In genomic region chr3:79179499-79180053, GRCm38 (mm10) we compare ENCODE assay signal across 12 mouse cellular contexts.
DNase-seq lines count a peak whose midpoint lies in the region; ATAC-seq and TF ChIP-seq lines count a peak whose summit lies in the region.
"Had no signal": no experiment of that assay in that cellular context is flagged by ENCODE, and none has a peak within 500 bp of the region (broad histone marks: within the 10 kb centered on the region; RNA-seq: fewer than 3 reads in every experiment).

No protein-coding gene starts in this region.

- no peak overlapping the region for H3K4me3 ChIP-seq in hindbrain, embryonic 14.5 days (replicated peaks; ENCODE audit: low read length)
- H3K4me3 ChIP-seq in hindbrain, embryonic 10.5 days = no peak overlapping the region
- peak overlapping the region; percentile 75 for H3K4me3 ChIP-seq in megakaryocyte, embryonic 14.5 days (replicated peaks)
- H3K4me3 ChIP-seq in forebrain, postnatal 0 days (ENCODE audit: low read depth, low read length) = no peak overlapping the region
- no peak overlapping the region for H3K4me3 ChIP-seq in stomach, embryonic 14.5 days (ENCODE audit: low read depth, low read length)
- H3K4me3 ChIP-seq: erythroblast, embryonic 14.5 days had no signal

- no peak overlapping the region for H3K9ac ChIP-seq in hindbrain, embryonic 14.5 days
- H3K9ac ChIP-seq in forebrain, postnatal 0 days = no peak overlapping the region
- no peak overlapping the region for H3K9ac ChIP-seq in stomach, embryonic 14.5 days (replicated peaks; ENCODE audit: low read depth, low read length)

- H3K4me1 ChIP-seq in hindbrain, embryonic 14.5 days (replicated peaks; ENCODE audit: control insufficient read depth, insufficient read depth, low read length) = peaks cover 24% of the 10 kb centered on the region
- peaks cover 43% of the 10 kb centered on the region for H3K4me1 ChIP-seq in hindbrain, embryonic 10.5 days (replicated peaks)
- peaks cover 37% of the 10 kb centered on the region for H3K4me1 ChIP-seq in megakaryocyte, embryonic 14.5 days
- H3K4me1 ChIP-seq in forebrain, postnatal 0 days (ENCODE audit: insufficient read depth) = 0 out of 2 replicates have a peak, but pooled peaks cover 6% of the 10 kb centered on the region
- peaks cover 54% of the 10 kb centered on the region for H3K4me1 ChIP-seq in stomach, embryonic 14.5 days (ENCODE audit: control insufficient read depth, insufficient read depth, low read length)

- peak; percentile 55; the same call in 1 of the 2 replicates for ATAC-seq in hindbrain, embryonic 14.5 days (ENCODE audit: low FRiP score)
- ATAC-seq in megakaryocyte, adult 5-6 weeks (ENCODE audit: poor library complexity, severe bottlenecking) = no peak
- ATAC-seq in forebrain, postnatal 0 days = peak; percentile 25; the same call in 1 of the 2 replicates
- ATAC-seq in stomach, embryonic 14.5 days (ENCODE audit: insufficient number of reproducible peaks, insufficient read depth, low FRiP score, low read depth) = no peak

- DNase-seq in hindbrain, embryonic 14.5 days (ENCODE audit: low spot score) = no peak
- DNase-seq in hindbrain, embryonic 10.5 days (ENCODE audit: low spot score) = no peak
- DNase-seq in forebrain, postnatal 0 days = no peak
- no peak for DNase-seq in urinary bladder, adult 18-20 months (ENCODE audit: low spot score in 2 of 2)
- DNase-seq: adrenal gland, adult 2 months; cerebellum, adult 18-20 months; thymus, postnatal 14 days had no signal

- no peaks in the 10 kb centered on the region for H3K27me3 ChIP-seq in hindbrain, embryonic 14.5 days (ENCODE audit: control insufficient read depth, insufficient read depth, low read length)
- no peaks in the 10 kb centered on the region for H3K27me3 ChIP-seq in hindbrain, embryonic 10.5 days (ENCODE audit: insufficient read depth, poor library complexity, severe bottlenecking)
- H3K27me3 ChIP-seq in megakaryocyte, embryonic 14.5 days (replicated peaks) = no peaks in the 10 kb centered on the region
- no peaks in the 10 kb centered on the region for H3K27me3 ChIP-seq in forebrain, postnatal 0 days (ENCODE audit: insufficient read depth, low read length)
- no peaks in the 10 kb centered on the region for H3K27me3 ChIP-seq in stomach, embryonic 14.5 days (ENCODE audit: control insufficient read depth, insufficient read depth, low read length)

- no peaks in the 10 kb centered on the region for H3K36me3 ChIP-seq in hindbrain, embryonic 14.5 days (replicated peaks; ENCODE audit: control insufficient read depth, insufficient read depth)
- H3K36me3 ChIP-seq in hindbrain, embryonic 10.5 days = no peaks in the 10 kb centered on the region
- H3K36me3 ChIP-seq in megakaryocyte, embryonic 14.5 days (replicated peaks; ENCODE audit: low read length) = no peaks in the 10 kb centered on the region
- no peaks in the 10 kb centered on the region for H3K36me3 ChIP-seq in forebrain, postnatal 0 days (ENCODE audit: insufficient read depth)
- H3K36me3 ChIP-seq in stomach, embryonic 14.5 days (ENCODE audit: control insufficient read depth, insufficient read depth, low read length) = no peaks in the 10 kb centered on the region
- H3K36me3 ChIP-seq: G1E had no signal

- 90% methylated on average over 2 of the region's 2 CpGs for WGBS in hindbrain, embryonic 14.5 days
- 90% methylated on average over 2 of the region's 2 CpGs for WGBS in hindbrain, embryonic 10.5 days
- 99% methylated on average over 2 of the region's 2 CpGs for WGBS in forebrain, postnatal 0 days
- WGBS in stomach, embryonic 14.5 days = 78% methylated on average over 2 of the region's 2 CpGs

- H3K4me2 ChIP-seq in hindbrain, embryonic 14.5 days (replicated peaks) = no peak overlapping the region
- no peak overlapping the region for H3K4me2 ChIP-seq in forebrain, postnatal 0 days (ENCODE audit: low read depth)
- 0 out of 2 replicates have a peak overlapping the region, but pooled peaks have one; percentile 14 for H3K4me2 ChIP-seq in stomach, embryonic 14.5 days (replicated peaks; ENCODE audit: low read depth, low read length)

- TF ChIP-seq CTCF in forebrain, postnatal 0 days (IDR thresholded peaks at IDR 0.05; ENCODE audit: low read depth) = no peak

- no peaks in the 10 kb centered on the region for H3K9me3 ChIP-seq in hindbrain, embryonic 14.5 days (ENCODE audit: control insufficient read depth, low read length)
- no peaks in the 10 kb centered on the region for H3K9me3 ChIP-seq in hindbrain, embryonic 10.5 days
- H3K9me3 ChIP-seq in megakaryocyte, embryonic 14.5 days = no peaks in the 10 kb centered on the region
- H3K9me3 ChIP-seq in forebrain, postnatal 0 days (ENCODE audit: low read length) = no peaks in the 10 kb centered on the region
- no peaks in the 10 kb centered on the region for H3K9me3 ChIP-seq in stomach, embryonic 14.5 days (ENCODE audit: control insufficient read depth, low read depth, low read length)
- H3K9me3 ChIP-seq: G1E had no signal

- no peak overlapping the region for H3K27ac ChIP-seq in hindbrain, embryonic 14.5 days
- no peak overlapping the region for H3K27ac ChIP-seq in hindbrain, embryonic 10.5 days
- no peak overlapping the region for H3K27ac ChIP-seq in forebrain, postnatal 0 days (ENCODE audit: low read depth, low read length)
- no peak overlapping the region for H3K27ac ChIP-seq in stomach, embryonic 14.5 days (ENCODE audit: low read length)

Comparison
In these comparisons a context has a peak if more than half of its experiments do, and no peak if none do; other contexts are left out.
1. ATAC-seq: peak in hindbrain, embryonic 14.5 days (single experiment) and forebrain, postnatal 0 days (single experiment); none in megakaryocyte, adult 5-6 weeks (single experiment) and stomach, embryonic 14.5 days (single experiment).